Mouse (Mus musculus) liver, postnatal 0 days (tissue): Measurements from ENCODE around the gene Lrmda. TPM values are rescaled to one million over a fixed set of nuclear protein-coding genes. Genes with fewer than 3 reads are reported as not detected.

Experiments used
- ATAC-seq: fragments of 200-750 bp; cut with Nextera tagmentation; 2 replicates; pipeline ENCODE4 v1.8.0; 2017; ENCODE audit warnings: mild to moderate bottlenecking, moderate library complexity
- DNase-seq: peaks from one replicate; pipeline ENCODE4 v3.0.0-alpha.2; 2016
- H3K27ac ChIP-seq: fragments of 300-500 bp; sonication (generic); 2 replicates; pipeline ENCODE4 v1.5.1; 2014; ENCODE audit warnings: antibody characterized with exemption, moderate library complexity, mild to moderate bottlenecking, low read depth
- H3K27me3 ChIP-seq: fragments of 300-500 bp; sonication (generic); 2 replicates; pipeline ENCODE4 v1.6.1; 2014; ENCODE audit warnings: low read length, control low read depth, mixed read lengths; ENCODE audit not compliant: insufficient read depth
- H3K36me3 ChIP-seq: fragments of 300-500 bp; sonication (generic); replicated peaks from 2 replicates; pipeline ENCODE4 v1.6.1; 2014; ENCODE audit warnings: mild to moderate bottlenecking, control low read depth, low read length, moderate library complexity, mixed read lengths; ENCODE audit not compliant: insufficient read depth
- H3K4me1 ChIP-seq: fragments of 300-500 bp; sonication (generic); 2 replicates; pipeline ENCODE4 v1.6.1; 2014; ENCODE audit warnings: antibody characterized with exemption, mild to moderate bottlenecking, control low read depth; ENCODE audit not compliant: insufficient read depth
- H3K4me2 ChIP-seq: fragments of 300-500 bp; sonication (generic); 2 replicates; pipeline ENCODE4 v1.6.1; 2014; ENCODE audit warnings: low read depth, mild to moderate bottlenecking, low read length, moderate library complexity, mixed read lengths
- H3K4me3 ChIP-seq: fragments of 300-500 bp; sonication (generic); 2 replicates; pipeline ENCODE4 v1.5.1; 2014; ENCODE audit warnings: low read depth, low read length
- H3K9ac ChIP-seq: fragments of 300-500 bp; sonication (generic); replicated peaks from 2 replicates; pipeline ENCODE4 v1.6.1; 2014; ENCODE audit warnings: mild to moderate bottlenecking, moderate library complexity
- H3K9me3 ChIP-seq: fragments of 300-500 bp; sonication (generic); 2 replicates; pipeline ENCODE4 v1.6.1; 2016; ENCODE audit warnings: mild to moderate bottlenecking, control low read depth, low read length, mixed read lengths
- CTCF ChIP-seq: sonication (generic); IDR thresholded peaks from 2 replicates; pipeline ENCODE4 v1.5.1; 2016; ENCODE audit warnings: antibody characterized with exemption, low read depth
- EP300 ChIP-seq: IDR thresholded peaks from 2 replicates; pipeline ENCODE4 v1.6.1; 2016; ENCODE audit warnings: antibody characterized with exemption, low read depth, mild to moderate bottlenecking
- WGBS: fragments of 180-500 bp; shearing (Covaris S2); extraction: QIAGEN DNeasy Blood & Tissue Kit; methylation state at CpG from one replicate; pipeline ENCODE4 v1.1.7; 2014; ENCODE audit not compliant: insufficient replicate concordance; 5-methylcytosine and 5-hydroxymethylcytosine counted together
- polyA plus RNA-seq: library from polyadenylated mRNA; unstranded; fragments of >200 nt; fragmentation: Nextera tagmentation; extraction: Ambion mirVana; gene quantifications from 2 replicates; pipeline ENCODE4 v1.2.1, GENCODE M21; 2015

The Lrmda gene
- polyA plus RNA-seq, 1 experiment from 2014 or later, result 0.28 TPM

DNA sequence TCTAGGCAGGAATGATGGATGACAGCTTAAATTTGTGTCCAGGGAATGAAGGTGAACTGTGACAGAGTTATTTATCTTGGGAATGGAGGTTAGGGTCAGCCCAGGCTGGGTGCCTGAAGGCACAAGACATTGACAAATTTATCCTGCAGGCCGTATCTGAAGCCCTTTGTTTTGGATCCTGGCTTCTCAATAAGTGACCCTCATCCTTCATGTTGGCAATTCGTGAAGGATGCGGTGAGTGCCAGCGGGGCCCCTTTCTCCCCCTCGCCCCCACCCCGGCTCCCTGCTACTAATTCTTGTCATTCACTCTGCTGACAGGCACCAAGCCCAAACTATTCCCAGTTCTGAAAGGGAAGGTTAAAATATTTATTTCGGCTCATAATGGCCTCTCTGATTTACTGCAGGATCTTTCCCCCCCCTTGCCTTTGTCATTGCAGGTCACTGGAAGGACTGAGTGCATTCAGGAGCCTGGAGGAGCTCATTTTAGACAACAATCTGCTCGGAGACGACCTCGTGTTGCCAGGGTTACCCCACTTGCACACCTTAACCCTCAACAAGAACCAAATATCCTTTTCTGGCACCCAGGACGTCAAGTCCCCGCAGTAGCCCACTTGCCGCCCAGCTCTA lies 558.0 kb downstream of the Lrmda start:
- H3K9ac ChIP-seq, result no peak overlapping the region
- no peak overlapping the region for H3K4me3 ChIP-seq
- TF ChIP-seq CTCF (no peak), EP300 (no peak)
- H3K36me3 ChIP-seq, result no peaks in the 10 kb centered on the region
- no peaks in the 10 kb centered on the region for H3K4me1 ChIP-seq
- H3K9me3 ChIP-seq, result no peaks in the 10 kb centered on the region
- no peaks in the 10 kb centered on the region for H3K27me3 ChIP-seq
- DNase-seq (no peak), ATAC-seq (no peak)
- H3K27ac ChIP-seq, result no peak overlapping the region
- 60% methylated on average over 13 of the region's 13 CpGs for WGBS
- H3K4me2 ChIP-seq, result no peak overlapping the region

DNA sequence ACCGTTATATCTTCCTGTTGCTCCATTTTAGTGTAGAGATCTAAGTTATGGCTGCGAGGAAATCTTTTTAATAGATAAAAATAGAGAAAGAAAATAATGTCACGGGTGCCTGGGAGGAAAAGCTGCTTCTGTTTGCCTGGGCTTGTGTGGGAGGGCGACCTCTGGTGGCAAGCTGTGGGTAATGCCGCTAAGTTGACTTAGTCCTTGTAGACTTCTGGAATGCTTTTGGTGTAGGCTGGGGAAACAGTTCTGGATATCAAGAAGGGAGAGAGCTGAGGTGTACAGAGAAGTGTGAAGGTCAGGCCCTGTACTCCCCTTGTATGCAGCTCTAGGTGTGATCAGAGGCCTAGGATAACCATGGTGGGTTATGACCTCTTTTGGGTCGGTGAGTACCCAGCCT lies 558.7 kb downstream of the Lrmda start:
- Histone ChIP-seq H3K4me3 (no peak overlapping the region), H3K9me3 (no peaks in the 10 kb centered on the region), H3K4me1 (no peaks in the 10 kb centered on the region), H3K27me3 (no peaks in the 10 kb centered on the region), H3K36me3 (no peaks in the 10 kb centered on the region), H3K4me2 (no peak overlapping the region), H3K9ac (no peak overlapping the region), H3K27ac (no peak overlapping the region)
- no peak for TF ChIP-seq EP300
- peak; percentile 96 for TF ChIP-seq CTCF
- ATAC-seq (no peak), DNase-seq (peak; percentile 80)
- 19% methylated on average over 6 of the region's 6 CpGs for WGBS

DNA sequence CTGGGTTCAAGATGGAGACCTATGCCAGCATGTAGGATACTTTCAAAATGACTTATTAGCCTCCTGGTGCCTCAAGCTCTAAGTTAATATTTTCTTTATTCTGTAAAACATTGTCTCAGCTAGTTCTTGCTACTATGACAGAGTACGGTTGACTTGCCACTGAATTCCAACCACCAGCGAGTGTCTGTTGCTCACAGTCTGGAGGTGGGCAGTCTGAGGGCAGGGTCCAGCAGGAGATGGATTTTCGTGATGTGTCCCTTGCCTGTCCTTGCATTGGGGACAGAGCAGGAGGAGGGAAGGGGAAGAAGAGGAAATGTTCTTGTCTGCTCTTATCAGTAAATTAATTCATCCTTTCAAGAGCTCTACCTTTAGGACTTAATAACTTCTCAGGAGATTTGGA lies 559.5 kb downstream of the Lrmda start:
- Histone ChIP-seq H3K4me3 (no peak overlapping the region), H3K4me1 (no peaks in the 10 kb centered on the region), H3K27me3 (no peaks in the 10 kb centered on the region), H3K4me2 (no peak overlapping the region), H3K9ac (no peak overlapping the region), H3K27ac (no peak overlapping the region), H3K36me3 (no peaks in the 10 kb centered on the region), H3K9me3 (no peaks in the 10 kb centered on the region)
- ATAC-seq (no peak), DNase-seq (no peak)
- TF ChIP-seq EP300, result no peak
- no peak for TF ChIP-seq CTCF
- WGBS, result 80% methylated on average over 3 of the region's 3 CpGs

DNA sequence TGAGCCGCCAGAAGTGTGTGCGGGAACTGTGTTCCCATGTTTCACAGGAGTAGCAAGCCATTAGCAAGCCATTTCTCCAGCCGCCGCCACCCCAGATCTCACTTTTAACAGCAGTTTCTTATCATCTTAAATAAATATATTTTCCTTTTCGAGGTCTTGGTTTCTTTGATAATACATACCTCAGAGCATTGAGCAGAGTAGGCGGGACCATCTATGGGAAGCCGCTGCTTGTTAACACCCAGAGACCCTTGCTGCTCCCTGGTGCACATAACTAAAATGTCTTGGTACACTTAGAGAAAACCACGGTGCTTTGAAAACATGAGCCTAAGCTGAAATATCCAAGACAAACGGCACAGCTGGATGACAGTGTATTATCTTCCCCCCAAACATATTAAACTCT lies 562.6 kb downstream of the Lrmda start:
- WGBS, result 80% methylated on average over 9 of the region's 9 CpGs
- Histone ChIP-seq H3K4me1 (0 out of 2 replicates have a peak, but pooled peaks cover 4% of the 10 kb centered on the region), H3K4me2 (no peak overlapping the region), H3K27me3 (no peaks in the 10 kb centered on the region), H3K9ac (no peak overlapping the region), H3K36me3 (no peaks in the 10 kb centered on the region), H3K27ac (no peak overlapping the region), H3K4me3 (no peak overlapping the region), H3K9me3 (no peaks in the 10 kb centered on the region)
- DNase-seq, result no peak
- no peak for ATAC-seq
- TF ChIP-seq EP300 (no peak), CTCF (no peak)

DNA sequence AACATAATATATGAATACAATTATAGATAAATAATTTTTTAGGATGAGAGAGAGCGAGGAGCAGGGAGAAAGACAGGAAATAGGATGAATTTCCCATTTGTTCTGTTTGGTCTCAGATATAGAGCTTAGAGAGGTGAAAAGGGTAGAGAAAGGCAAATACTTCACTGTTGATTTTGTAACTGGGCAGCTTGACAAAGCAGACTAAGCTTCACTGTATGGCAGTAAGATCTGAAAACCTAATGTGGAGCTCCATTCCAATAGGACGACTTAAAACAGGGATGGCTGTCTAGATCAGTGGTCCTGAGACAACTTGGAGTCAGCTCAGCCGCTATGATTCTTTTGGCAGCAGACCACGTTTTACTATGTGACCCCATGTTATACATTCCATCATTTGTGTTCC lies 566.8 kb downstream of the Lrmda start:
- H3K9ac ChIP-seq, result no peak overlapping the region
- DNase-seq (no peak), ATAC-seq (0 out of 2 replicates have a peak, but pooled peaks have one; percentile 31)
- no peak overlapping the region for H3K27ac ChIP-seq
- 0 out of 2 replicates have a peak, but pooled peaks cover 10% of the 10 kb centered on the region for H3K4me1 ChIP-seq
- WGBS, result 41% methylated on average over 4 of the region's 4 CpGs
- no peak overlapping the region for H3K4me2 ChIP-seq
- H3K27me3 ChIP-seq, result no peaks in the 10 kb centered on the region
- no peaks in the 10 kb centered on the region for H3K9me3 ChIP-seq
- no peak for TF ChIP-seq CTCF
- no peak for TF ChIP-seq EP300
- H3K36me3 ChIP-seq, result no peaks in the 10 kb centered on the region
- H3K4me3 ChIP-seq, result no peak overlapping the region

DNA sequence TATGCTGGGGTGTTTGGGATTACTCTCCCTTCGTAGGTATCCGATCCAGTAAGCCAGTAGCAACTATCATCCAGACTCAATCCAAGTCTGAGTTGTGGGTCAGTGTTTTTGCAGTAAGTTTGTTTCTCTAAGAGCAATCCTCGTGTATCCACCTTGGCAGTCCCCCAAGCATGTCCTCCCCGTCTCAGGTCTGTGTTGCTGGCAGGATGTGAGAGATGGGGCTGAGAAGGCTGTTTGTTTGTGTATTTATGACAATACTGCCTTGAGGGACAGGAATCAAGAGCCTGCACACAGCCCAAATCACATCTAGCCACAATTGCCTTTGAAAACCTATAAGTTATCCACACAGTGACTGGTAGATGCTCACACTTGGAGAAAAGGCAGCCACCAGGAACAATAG lies 567.3 kb downstream of the Lrmda start:
- 58% methylated on average over 4 of the region's 4 CpGs for WGBS
- H3K9me3 ChIP-seq, result no peaks in the 10 kb centered on the region
- no peak for DNase-seq

More for the DNA sequence above, 567.3 kb downstream of the Lrmda start:
- no peaks in the 10 kb centered on the region for H3K27me3 ChIP-seq
- H3K9ac ChIP-seq, result no peak overlapping the region
- no peak for ATAC-seq
- H3K27ac ChIP-seq, result no peak overlapping the region
- TF ChIP-seq EP300, result no peak
- no peak for TF ChIP-seq CTCF
- H3K4me1 ChIP-seq, result 0 out of 2 replicates have a peak, but pooled peaks cover 10% of the 10 kb centered on the region
- H3K4me2 ChIP-seq, result no peak overlapping the region
- no peaks in the 10 kb centered on the region for H3K36me3 ChIP-seq
- no peak overlapping the region for H3K4me3 ChIP-seq
